Mouse (Mus musculus) thymus, adult 2 months (tissue): ENCODE results near the gene Armc7.

Experiments
- CTCF ChIP-seq: fragments of 200-500 bp; IDR thresholded peaks from 2 replicates; pipeline ENCODE4 v1.5.1; 2012; ENCODE audit warnings: mild to moderate bottlenecking, control low read depth, low read length, moderate library complexity, borderline replicate concordance; ENCODE audit not compliant: control insufficient read depth, poor library complexity, insufficient read depth; ENCODE audit errors: extremely low read depth
- POLR2A ChIP-seq: fragments of 200-500 bp; IDR thresholded peaks from 2 replicates; pipeline ENCODE4 v1.6.1; 2012; ENCODE audit warnings: mild to moderate bottlenecking, low read length, control low read depth, moderate library complexity; ENCODE audit not compliant: control insufficient read depth, poor library complexity, insufficient read depth; ENCODE audit errors: extremely low read depth

GRCm38 (mm10) chr11:115439906-115440595, 35.4 kb upstream of the Armc7 start, which contains the start of gene Trim80:
- TF ChIP-seq POLR2A (no peak), CTCF (no peak)
